Mouse (Mus musculus) lung, postnatal 0 days (tissue): ENCODE measurements around the gene Fn3krp.

Experiments
- CTCF ChIP-seq: IDR thresholded peaks from 2 replicates; pipeline ENCODE4 v1.5.1; 2016; ENCODE audit warnings: antibody characterized with exemption, mild to moderate bottlenecking
- EP300 ChIP-seq: IDR thresholded peaks from 2 replicates; pipeline ENCODE4 v1.6.1; 2016; ENCODE audit warnings: antibody characterized with exemption, mild to moderate bottlenecking, control low read depth

DNA sequence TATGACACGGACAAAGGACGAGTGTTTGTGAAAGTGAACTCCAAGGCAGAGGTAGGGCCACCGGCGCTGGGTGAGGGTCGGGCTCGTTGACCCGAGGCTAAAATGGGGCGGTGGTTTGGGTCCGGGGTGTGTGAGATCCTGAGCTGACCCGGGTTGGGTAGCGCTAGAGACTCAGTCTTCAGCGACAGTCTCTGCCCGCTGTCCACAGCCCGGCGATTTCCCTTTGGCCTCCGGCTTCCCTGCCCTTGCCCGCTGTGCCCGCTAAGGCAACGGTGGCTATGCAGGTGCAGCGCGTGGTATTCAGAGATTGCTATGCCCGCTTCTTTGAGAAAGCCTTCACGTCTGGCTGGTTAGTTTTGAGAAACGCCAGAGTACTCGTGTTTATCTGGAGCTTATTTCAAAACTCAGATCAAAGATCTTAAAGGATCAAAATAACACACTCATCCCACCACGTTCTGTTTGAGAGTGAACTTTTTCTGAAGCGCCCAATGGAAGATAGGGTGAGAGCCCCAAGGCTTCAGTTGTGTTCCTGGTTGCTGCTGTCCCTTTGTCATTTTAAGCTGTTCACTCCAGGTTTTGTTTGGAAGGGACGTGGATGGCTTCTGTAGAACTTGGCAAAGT, 462 bp downstream of the Fn3krp start:
- TF ChIP-seq CTCF (no peak), EP300 (no peak)
